In the genomic region with DNA sequence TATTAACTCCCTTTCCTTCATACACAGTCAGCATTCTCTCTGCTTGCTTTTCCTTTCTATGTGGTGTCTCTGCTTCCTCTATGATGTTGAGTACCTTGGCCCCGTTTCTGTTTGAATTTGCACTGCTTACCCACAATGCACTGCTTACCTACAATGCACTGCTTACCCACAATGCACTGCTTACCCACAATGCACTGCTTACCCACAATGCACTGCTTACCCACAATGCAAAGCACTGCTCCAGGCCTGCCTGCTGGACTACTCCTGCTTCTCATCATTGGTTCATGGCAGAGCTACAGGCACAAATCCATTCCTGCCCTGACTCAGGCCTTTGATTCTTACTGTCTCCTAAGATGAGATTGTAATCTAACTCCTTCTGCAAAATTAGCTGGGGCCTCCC, we compare ENCODE assay signal across 19 mouse cellular contexts. TPM values are rescaled to one million over a fixed set of nuclear protein-coding genes. Genes with fewer than 3 reads are reported as not detected.
"Had no signal": no experiment of that assay in that cellular context is flagged by ENCODE, and none has a peak within 500 bp of the region (broad histone marks: within the 10 kb centered on the region; RNA-seq: fewer than 3 reads in every experiment).

No protein-coding gene starts in this region.

- H3K4me1 ChIP-seq: neural tube, embryonic 12.5 days; stomach, embryonic 15.5 days had no signal

- DNase-seq: lung, adult 18-20 months; lung, embryonic 14.5 days; lung, postnatal 10 days; lung, postnatal 4 days; midbrain, embryonic 14.5 days; right cerebral cortex, postnatal 14 days; thymus, adult 2 months; thymus, postnatal 25 days; thymus, postnatal 4 days had no signal

- H3K4me3 ChIP-seq: midbrain, embryonic 10.5 days; midbrain, embryonic 12.5 days; neural tube, embryonic 12.5 days; stomach, embryonic 15.5 days had no signal

- H3K27ac ChIP-seq: liver, embryonic 14.5 days; midbrain, embryonic 10.5 days; midbrain, embryonic 12.5 days; neural tube, embryonic 12.5 days; stomach, embryonic 15.5 days; stomach, postnatal 0 days had no signal

- H3K36me3 ChIP-seq: midbrain, embryonic 10.5 days; midbrain, embryonic 12.5 days; neural tube, embryonic 12.5 days; stomach, embryonic 15.5 days had no signal

- H3K9me3 ChIP-seq: midbrain, embryonic 10.5 days; midbrain, embryonic 12.5 days; neural tube, embryonic 12.5 days; stomach, embryonic 15.5 days had no signal

- H3K9ac ChIP-seq: liver, embryonic 14.5 days; lung, embryonic 14.5 days; midbrain, embryonic 12.5 days; neural tube, embryonic 12.5 days; stomach, embryonic 15.5 days had no signal

- H3K27me3 ChIP-seq: midbrain, embryonic 12.5 days; neural tube, embryonic 12.5 days; stomach, embryonic 15.5 days had no signal

RNA-seq across cellular contexts. Expression of gene Grip1, which starts 48.0 kb away (rescaled TPM):
- total RNA-seq: megakaryocyte, adult 5-6 weeks; megakaryocyte-erythroid progenitor cell, adult 5-6 weeks; neutrophil, adult 5-6 weeks had no signal
- polyA plus RNA-seq: spleen, adult 2 months had no signal
